Mouse (Mus musculus) cortical plate, adult 2 months (tissue): ENCODE results near the gene Wnt10b.

ENCODE experiments used
- CTCF ChIP-seq: fragments of 200-500 bp; IDR thresholded peaks from 2 replicates; pipeline ENCODE4 v1.5.1; 2011; ENCODE audit warnings: mild to moderate bottlenecking, control low read depth, low read length; ENCODE audit not compliant: insufficient read depth; ENCODE audit errors: extremely low read depth
- POLR2A ChIP-seq: fragments of 200-500 bp; IDR thresholded peaks from 2 replicates; pipeline ENCODE4 v1.6.1; 2011; ENCODE audit warnings: mild to moderate bottlenecking, low read length, control low read depth; ENCODE audit not compliant: insufficient read depth; ENCODE audit errors: extremely low read depth

DNA sequence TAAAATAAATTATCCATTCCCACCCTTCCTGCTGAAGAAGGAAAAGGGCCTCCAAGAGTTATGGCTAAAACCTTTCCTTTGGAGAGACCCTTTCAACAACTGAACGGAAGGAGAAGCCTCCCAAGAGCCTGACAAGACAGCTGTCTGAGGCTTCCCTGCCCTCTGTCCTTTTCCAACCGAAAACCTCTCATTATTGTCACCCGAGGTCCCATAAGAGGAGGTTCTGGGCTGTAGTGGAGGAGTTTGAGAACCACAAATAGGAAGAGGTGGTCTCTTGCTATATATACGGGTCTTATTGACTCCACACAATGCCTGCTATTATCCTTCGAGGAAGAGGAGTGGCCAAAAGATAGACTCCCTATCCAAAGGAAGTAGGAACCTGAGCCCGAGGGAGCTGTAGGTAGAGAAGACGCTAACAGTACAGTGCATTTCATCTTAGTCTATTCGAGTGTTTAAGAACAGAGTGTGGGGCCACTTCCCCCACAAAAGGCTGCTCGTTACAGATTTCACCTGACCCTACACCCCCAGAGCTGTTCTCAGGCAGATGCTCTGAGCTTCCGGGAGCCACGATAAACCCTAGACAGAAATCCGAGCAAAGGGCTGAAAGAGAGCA is 6.0 kb downstream of the Wnt10b start:
- TF ChIP-seq CTCF (no peak), POLR2A (no peak)
